Mouse (Mus musculus) small intestine, adult 2 months (tissue): ENCODE results near the gene Ets2. TPM values are rescaled to one million over a fixed set of nuclear protein-coding genes. Genes with fewer than 3 reads are reported as not detected.

Source experiments
- H3K27ac ChIP-seq: fragments of 200-500 bp; 2 replicates; pipeline ENCODE4 v1.5.1; 2012; ENCODE audit warnings: low read depth, low read length, control low read depth, inconsistent platforms; ENCODE audit not compliant: insufficient read depth
- H3K27me3 ChIP-seq: fragments of 200-500 bp; 2 replicates; pipeline ENCODE4 v1.6.1; 2012; ENCODE audit warnings: mild to moderate bottlenecking, moderate library complexity, low read length, inconsistent platforms; ENCODE audit not compliant: control insufficient read depth, insufficient read depth
- H3K36me3 ChIP-seq: fragments of 200-500 bp; 2 replicates; pipeline ENCODE4 v1.6.1; 2012; ENCODE audit warnings: mild to moderate bottlenecking, low read length, control low read depth, inconsistent platforms; ENCODE audit not compliant: control insufficient read depth, insufficient read depth
- H3K4me1 ChIP-seq: fragments of 200-500 bp; 2 replicates; pipeline ENCODE4 v1.6.1; 2012; ENCODE audit warnings: low read length, inconsistent platforms, mixed read lengths; ENCODE audit not compliant: control insufficient read depth, insufficient read depth, insufficient read length
- H3K4me3 ChIP-seq: fragments of 200-500 bp; 2 replicates; pipeline ENCODE4 v1.5.1; 2012; ENCODE audit warnings: low read depth, mild to moderate bottlenecking, control low read depth, inconsistent platforms, low read length, moderate library complexity
- CTCF ChIP-seq: fragments of 200-500 bp; IDR thresholded peaks from 2 replicates; pipeline ENCODE4 v1.5.1; 2012; ENCODE audit warnings: low read depth, mild to moderate bottlenecking, control low read depth, inconsistent platforms, low read length, moderate library complexity, mixed read lengths; ENCODE audit not compliant: insufficient replicate concordance, insufficient read length; ENCODE audit errors: extremely low read depth
- POLR2A ChIP-seq: fragments of 200-500 bp; IDR thresholded peaks from 2 replicates; pipeline ENCODE4 v1.6.1; 2012; ENCODE audit warnings: low read depth, mild to moderate bottlenecking, control low read depth, inconsistent platforms, low read length, moderate library complexity
- WGBS: fragments of 180-500 bp; shearing (Covaris S2); methylation state at CpG from one replicate; pipeline ENCODE4 v1.1.7; 2018; 5-methylcytosine and 5-hydroxymethylcytosine counted together
- polyA plus RNA-seq: library from polyadenylated mRNA; depleted of rRNA; stranded (reverse); fragments of >200 nt; gene quantifications from 2 replicates; pipeline ENCODE4 v1.2.3, GENCODE M21; 2012

Ets2 gene
- polyA plus RNA-seq, 1 experiment, result 115 TPM

DNA sequence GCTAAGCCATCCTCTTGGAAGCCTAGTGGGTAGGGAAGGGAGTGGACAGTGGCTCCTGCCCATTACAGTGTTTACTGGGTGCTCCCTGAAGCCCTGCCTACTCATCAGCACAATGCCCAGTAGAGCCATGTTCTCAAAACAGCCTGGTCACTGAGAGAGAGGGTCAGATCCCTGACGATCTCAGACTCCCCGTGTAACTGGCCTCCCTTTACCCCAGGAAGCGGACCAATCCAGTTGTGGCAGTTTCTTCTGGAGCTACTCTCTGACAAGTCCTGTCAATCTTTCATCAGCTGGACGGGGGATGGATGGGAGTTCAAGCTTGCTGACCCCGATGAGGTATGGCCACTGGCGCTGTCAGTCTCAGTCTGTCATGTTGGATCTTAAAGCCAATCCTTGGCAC, 15.8 kb downstream of the Ets2 start:
- Histone ChIP-seq H3K36me3 (peaks cover 76% of the 10 kb centered on the region), H3K4me1 (no peaks in the 10 kb centered on the region), H3K27ac (no peak overlapping the region), H3K4me3 (no peak overlapping the region), H3K27me3 (no peaks in the 10 kb centered on the region)
- WGBS, result 97% methylated on average over 6 of the region's 6 CpGs
- TF ChIP-seq POLR2A, result no peak
- no peak for TF ChIP-seq CTCF

- H3K36me3 ChIP-seq, result peaks cover 74% of the 10 kb centered on the region
- 81% methylated on average over 4 of the region's 4 CpGs for WGBS
Observed at GRCm38 (mm10) chr16:95718119-95718518, 16.2 kb downstream of the Ets2 start.

GRCm38 (mm10) chr16:95720532-95720931, 18.7 kb downstream of the Ets2 start:
- no peaks in the 10 kb centered on the region for H3K27me3 ChIP-seq
- no peaks in the 10 kb centered on the region for H3K4me1 ChIP-seq
- H3K4me3 ChIP-seq, result no peak overlapping the region
- peaks cover 55% of the 10 kb centered on the region for H3K36me3 ChIP-seq
- no peak for TF ChIP-seq CTCF
- no peak for TF ChIP-seq POLR2A
- WGBS, result 85% methylated on average over 8 of the region's 8 CpGs
- no peak overlapping the region for H3K27ac ChIP-seq

More at GRCm38 (mm10) chr16:95718119-95718518, 16.2 kb downstream of the Ets2 start:
- no peak for TF ChIP-seq CTCF
- TF ChIP-seq POLR2A, result no peak
- H3K4me1 ChIP-seq, result no peaks in the 10 kb centered on the region
- H3K27me3 ChIP-seq, result no peaks in the 10 kb centered on the region
- no peak overlapping the region for H3K27ac ChIP-seq
- no peak overlapping the region for H3K4me3 ChIP-seq

GRCm38 (mm10) chr16:95724251-95724650, 22.4 kb downstream of the Ets2 start:
- H3K27ac ChIP-seq, result no peak overlapping the region
- TF ChIP-seq CTCF, result no peak
- TF ChIP-seq POLR2A, result no peak
- H3K4me3 ChIP-seq, result no peak overlapping the region
- H3K27me3 ChIP-seq, result no peaks in the 10 kb centered on the region
- peaks cover 6% of the 10 kb centered on the region; the same call in 1 of the 2 replicates for H3K4me1 ChIP-seq
- peaks cover 18% of the 10 kb centered on the region for H3K36me3 ChIP-seq
- WGBS, result 89% methylated on average over 2 of the region's 2 CpGs

- Histone ChIP-seq H3K27ac (no peak overlapping the region), H3K4me1 (peaks cover 7% of the 10 kb centered on the region; the same call in 1 of the 2 replicates), H3K4me3 (no peak overlapping the region), H3K27me3 (no peaks in the 10 kb centered on the region), H3K36me3 (peaks cover 14% of the 10 kb centered on the region)
- WGBS, result 84% methylated on average over 5 of the region's 5 CpGs
- TF ChIP-seq CTCF (no peak), POLR2A (no peak)
Observed at GRCm38 (mm10) chr16:95724776-95725175, 22.9 kb downstream of the Ets2 start.

DNA sequence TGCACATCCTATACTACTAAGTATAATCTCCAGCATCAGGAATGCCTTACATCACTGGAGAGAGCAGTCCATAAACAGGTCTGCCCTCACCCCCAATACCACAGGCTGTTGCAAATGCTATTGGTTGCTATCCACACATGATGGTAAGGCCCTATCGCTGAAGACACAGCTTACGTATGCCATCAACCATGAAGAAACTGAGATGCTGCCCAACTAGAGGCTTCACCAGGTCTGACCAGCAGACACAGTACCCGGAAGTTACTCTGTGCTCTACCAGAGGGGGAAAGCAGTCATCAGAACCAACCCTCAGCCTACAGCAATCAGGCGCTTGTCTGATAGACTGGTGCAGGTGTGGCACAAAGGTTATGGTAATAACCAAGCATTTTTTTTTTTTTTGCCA, 24.9 kb downstream of the Ets2 start:
- 70% methylated on average over 4 of the region's 4 CpGs for WGBS
- H3K4me1 ChIP-seq, result peaks cover 7% of the 10 kb centered on the region; the same call in 1 of the 2 replicates
- H3K36me3 ChIP-seq, result no peaks in the 10 kb centered on the region
- no peak for TF ChIP-seq CTCF
- TF ChIP-seq POLR2A, result no peak
- no peak overlapping the region for H3K27ac ChIP-seq
- H3K27me3 ChIP-seq, result no peaks in the 10 kb centered on the region
- H3K4me3 ChIP-seq, result no peak overlapping the region

- Histone ChIP-seq H3K36me3 (no peaks in the 10 kb centered on the region), H3K27ac (no peak overlapping the region; the same call in 1 of the 2 replicates), H3K27me3 (no peaks in the 10 kb centered on the region), H3K4me1 (peaks cover 7% of the 10 kb centered on the region; the same call in 1 of the 2 replicates), H3K4me3 (no peak overlapping the region)
- 34% methylated on average over 10 of the region's 10 CpGs for WGBS
- TF ChIP-seq POLR2A (no peak), CTCF (no peak)
Observed at GRCm38 (mm10) chr16:95728453-95729435, 26.9 kb downstream of the Ets2 start.
